Mouse (Mus musculus) thymus, adult 2 months (tissue): Measurements from ENCODE around the gene Igf1r.

Source experiments
- CTCF ChIP-seq: fragments of 200-500 bp; IDR thresholded peaks from 2 replicates; pipeline ENCODE4 v1.5.1; 2012; ENCODE audit warnings: mild to moderate bottlenecking, control low read depth, low read length, moderate library complexity, borderline replicate concordance; ENCODE audit not compliant: control insufficient read depth, poor library complexity, insufficient read depth; ENCODE audit errors: extremely low read depth
- POLR2A ChIP-seq: fragments of 200-500 bp; IDR thresholded peaks from 2 replicates; pipeline ENCODE4 v1.6.1; 2012; ENCODE audit warnings: mild to moderate bottlenecking, low read length, control low read depth, moderate library complexity; ENCODE audit not compliant: control insufficient read depth, poor library complexity, insufficient read depth; ENCODE audit errors: extremely low read depth

DNA sequence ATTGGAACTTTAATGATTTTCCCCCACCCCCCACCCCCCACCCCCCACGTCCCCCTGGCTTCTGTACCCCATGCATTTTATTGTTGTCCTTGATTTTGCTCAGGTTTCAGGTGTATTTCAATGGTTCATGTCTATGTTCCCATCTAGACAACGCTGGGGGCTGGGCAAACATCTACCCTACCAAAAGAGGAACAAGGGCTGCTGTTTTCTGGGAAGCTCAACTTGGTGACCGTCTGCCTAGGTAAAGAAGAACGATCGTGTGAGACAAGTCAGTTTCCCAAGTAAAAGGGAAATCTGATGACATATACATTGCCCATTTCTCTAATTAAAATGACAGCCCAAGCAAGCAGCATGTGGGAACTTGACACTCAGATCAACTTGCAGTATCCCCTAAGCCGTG lies 107.1 kb downstream of the Igf1r start:
- TF ChIP-seq CTCF (no peak), POLR2A (no peak)
